Mouse (Mus musculus): Measurements from ENCODE around the gene Bicral. TPM values are rescaled to one million over a fixed set of nuclear protein-coding genes. Genes with fewer than 3 reads are reported as not detected.
A peak's percentile ranks its signal among the peaks of the same experiment; 100 is the strongest.

The Bicral gene
- 3.2 and 3.9 TPM in 2 replicates for polyA plus RNA-seq (2015; fragmentation: Nextera tagmentation; extraction: Ambion mirVana)

DNA sequence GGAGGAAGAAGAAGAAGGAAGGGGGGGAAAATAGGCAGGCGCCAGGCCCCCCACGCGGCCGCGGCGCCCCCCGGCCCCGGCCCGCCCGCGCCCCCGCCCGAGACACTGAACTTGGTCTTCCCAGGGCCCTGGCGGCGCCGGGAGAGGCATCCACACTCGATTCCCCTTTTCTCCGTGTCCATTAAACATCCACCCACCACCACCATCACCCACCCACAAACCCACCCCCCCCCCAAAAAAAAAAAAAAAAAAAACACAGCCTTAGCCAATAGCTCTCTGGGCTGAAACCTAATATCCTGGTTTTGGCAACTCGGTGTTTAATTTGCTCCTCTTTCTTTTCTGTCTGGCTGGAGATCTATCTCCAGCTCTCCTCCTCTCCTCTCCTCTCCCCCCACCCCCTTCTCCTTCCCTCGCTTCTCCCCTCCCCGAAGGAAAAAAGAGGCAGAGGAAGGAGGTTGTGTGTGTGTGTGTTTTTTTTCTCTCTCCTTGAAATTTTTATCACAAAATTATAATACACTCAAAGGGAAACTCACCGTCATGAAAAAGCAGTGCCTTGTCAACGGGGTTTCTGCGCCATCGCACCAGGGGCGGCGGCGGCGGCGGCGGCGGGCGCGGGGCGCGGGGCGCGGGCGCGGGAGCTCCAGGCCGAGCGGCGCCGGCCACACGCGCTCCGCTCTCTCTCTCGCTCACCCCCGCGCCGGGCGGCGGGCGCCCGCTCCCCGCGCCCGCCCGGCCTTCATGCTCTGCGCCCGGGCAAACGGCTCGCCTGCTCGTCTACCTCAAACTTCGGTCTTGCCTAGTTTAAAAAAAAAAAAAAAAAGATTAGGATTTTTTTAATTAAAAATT, at the start of gene Bicral:
TSS of gene Bicral (minus strand) at position 580 of the 846 bp plus-strand sequence.
- Histone ChIP-seq H3K27me3 (no peaks in the 10 kb centered on the region), H3K4me1 (replicated peaks) (peaks cover 30% of the 10 kb centered on the region), H3K36me3 (no peaks in the 10 kb centered on the region), H3K9me3 (replicated peaks) (no peaks in the 10 kb centered on the region), H3K4me3 (peak within 1 kb of the TSS; percentile 98), H3K9ac (peak within 1 kb of the TSS; percentile 100), H3K27ac (peak within 1 kb of the TSS; percentile 100), H3K4me2 (peak within 1 kb of the TSS; percentile 64)
- under 1% methylated on average over 45 of the region's 65 CpGs for WGBS
- peak; percentile 55 for ATAC-seq (replicated peaks; ENCODE audit: insufficient number of reproducible peaks, insufficient read depth, low FRiP score, low read depth)

DNA sequence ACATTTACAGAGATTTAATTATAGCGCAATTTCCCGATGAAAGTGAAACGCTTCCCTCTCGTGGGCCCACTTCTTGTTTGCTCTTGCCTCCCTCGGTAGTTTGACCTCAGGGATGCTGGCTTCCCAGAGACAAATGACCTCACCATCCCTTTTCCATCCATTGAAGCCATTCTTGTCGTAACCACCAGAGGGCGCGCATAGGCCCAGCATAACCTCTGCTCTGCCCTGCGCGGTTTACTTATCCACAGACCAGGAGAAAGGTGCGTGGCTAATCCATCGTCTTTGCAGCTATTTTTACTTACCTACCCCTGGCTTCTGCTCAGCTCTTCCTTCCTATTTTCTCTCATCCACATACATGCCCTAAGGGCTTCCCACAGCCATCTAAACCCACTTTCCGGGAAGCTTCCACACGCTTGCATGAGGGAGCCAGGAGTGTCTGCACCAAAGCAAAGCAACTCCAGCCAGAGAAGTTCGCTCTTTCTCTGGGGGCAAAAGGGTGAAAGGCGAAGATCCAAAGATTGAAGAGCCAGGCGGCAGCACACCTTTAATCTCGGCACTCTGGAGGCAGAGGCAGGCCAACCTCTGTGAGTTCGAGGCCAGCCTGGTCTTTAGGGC, 45.7 kb upstream of the Bicral start:
- H3K36me3 ChIP-seq = no peaks in the 10 kb centered on the region
- H3K9me3 ChIP-seq (replicated peaks) = no peaks in the 10 kb centered on the region
- WGBS = 23% methylated on average over 19 of the region's 19 CpGs
- no peak overlapping the region; the same call in 1 of the 2 replicates for H3K4me2 ChIP-seq
- no peak overlapping the region for H3K4me3 ChIP-seq
- H3K27me3 ChIP-seq = no peaks in the 10 kb centered on the region
- peak; percentile 69 for ATAC-seq (replicated peaks; ENCODE audit: insufficient number of reproducible peaks, insufficient read depth, low FRiP score, low read depth)
- no peak overlapping the region for H3K9ac ChIP-seq
- H3K27ac ChIP-seq = no peak overlapping the region
- H3K4me1 ChIP-seq (replicated peaks) = no peaks in the 10 kb centered on the region; the same call in 1 of the 2 replicates

DNA sequence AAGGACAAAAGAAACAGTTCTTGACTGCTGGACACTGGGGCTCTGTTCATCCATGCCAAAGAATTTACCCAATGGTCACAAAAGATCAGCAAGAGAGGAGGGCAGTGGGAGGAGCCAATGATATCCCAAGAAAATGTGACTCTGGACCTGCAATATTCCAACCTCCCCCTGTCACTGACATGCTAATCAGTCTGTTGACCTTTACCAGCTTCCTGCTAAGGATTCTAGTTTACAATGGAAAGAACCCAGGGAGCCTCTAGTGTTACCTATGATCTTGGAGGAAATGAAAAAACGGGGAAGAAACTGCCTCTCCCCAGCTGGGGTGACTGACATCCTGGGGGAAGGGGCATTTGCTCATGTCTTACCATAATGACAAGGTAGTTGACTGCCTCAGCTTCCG, 42.7 kb upstream of the Bicral start:
- H3K9ac ChIP-seq = no peak overlapping the region
- H3K4me3 ChIP-seq = no peak overlapping the region
- no peak overlapping the region for H3K27ac ChIP-seq
- WGBS = 59% methylated on average over 2 of the region's 2 CpGs
- H3K36me3 ChIP-seq = no peaks in the 10 kb centered on the region
- no peaks in the 10 kb centered on the region; the same call in 1 of the 2 replicates for H3K4me1 ChIP-seq (replicated peaks)
- H3K4me2 ChIP-seq = no peak overlapping the region
- H3K27me3 ChIP-seq = no peaks in the 10 kb centered on the region
- no peaks in the 10 kb centered on the region for H3K9me3 ChIP-seq (replicated peaks)
- no peak for ATAC-seq (replicated peaks; ENCODE audit: insufficient number of reproducible peaks, insufficient read depth, low FRiP score, low read depth)

DNA sequence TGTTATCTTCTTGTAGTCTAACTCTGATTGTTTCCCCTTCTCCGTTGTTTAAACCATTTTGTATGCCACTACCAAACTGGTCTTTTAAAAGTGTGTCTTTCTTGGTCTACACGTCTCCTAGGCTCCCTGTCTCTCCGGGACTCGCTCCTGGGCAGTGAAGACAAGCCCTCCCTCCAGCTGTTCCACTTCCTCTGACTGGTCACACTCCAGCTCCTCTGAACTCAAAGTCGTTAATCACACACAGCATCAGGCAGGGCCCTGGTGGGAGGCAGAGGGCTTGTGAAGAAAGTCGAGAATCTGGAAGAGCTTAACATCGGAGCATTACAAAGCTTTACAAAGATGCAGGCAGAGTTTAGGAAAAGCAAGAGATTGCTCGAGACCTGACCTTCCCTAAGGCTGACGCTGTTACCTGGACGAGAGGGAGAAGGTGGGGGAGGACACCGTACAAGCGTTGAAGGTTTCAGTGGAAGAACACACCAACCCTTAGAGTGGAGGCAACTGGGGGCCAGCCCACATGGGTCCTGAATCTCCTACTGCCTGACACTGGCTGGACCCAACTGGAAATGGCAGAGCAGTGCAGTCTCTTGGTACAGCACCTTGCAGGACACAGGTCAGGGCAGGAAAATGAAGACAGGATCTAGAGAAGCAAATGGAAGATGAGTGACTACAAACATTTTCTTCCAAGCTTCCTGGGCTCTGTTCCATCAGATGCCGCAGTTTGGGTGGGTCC, 39.1 kb upstream of the Bicral start:
- Histone ChIP-seq H3K27me3 (no peaks in the 10 kb centered on the region), H3K4me1 (replicated peaks) (peaks cover 13% of the 10 kb centered on the region), H3K9me3 (replicated peaks) (no peaks in the 10 kb centered on the region), H3K9ac (no peak overlapping the region), H3K4me2 (no peak overlapping the region), H3K36me3 (peaks cover 3% of the 10 kb centered on the region; the same call in 1 of the 2 replicates), H3K4me3 (no peak overlapping the region), H3K27ac (no peak overlapping the region)
- WGBS = 41% methylated on average over 13 of the region's 13 CpGs
- no peak for ATAC-seq (replicated peaks; ENCODE audit: insufficient number of reproducible peaks, insufficient read depth, low FRiP score, low read depth)

DNA sequence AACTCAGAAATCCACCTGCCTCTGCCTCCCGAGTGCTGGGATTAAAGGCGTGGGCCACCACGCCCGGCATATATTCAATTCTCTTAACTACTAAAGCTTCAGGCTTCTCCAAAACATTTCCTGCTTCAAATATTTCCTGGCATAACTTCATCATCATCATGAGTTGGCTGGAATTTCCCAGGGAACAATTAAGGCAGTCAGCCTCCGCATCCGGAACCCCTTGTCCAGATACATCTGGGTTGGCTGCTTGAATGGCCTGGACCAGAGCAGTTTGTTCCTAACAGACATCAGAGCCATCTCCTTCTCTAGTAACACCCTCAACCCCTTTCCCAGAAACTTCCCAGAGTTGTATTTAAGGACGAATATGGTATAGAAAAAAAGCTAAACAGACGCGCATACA, 37.1 kb upstream of the Bicral start:
- WGBS = 86% methylated on average over 9 of the region's 9 CpGs
- Histone ChIP-seq H3K4me2 (no peak overlapping the region), H3K9ac (no peak overlapping the region), H3K36me3 (peaks cover 3% of the 10 kb centered on the region; the same call in 1 of the 2 replicates), H3K4me1 (replicated peaks) (peaks cover 26% of the 10 kb centered on the region), H3K9me3 (replicated peaks) (no peaks in the 10 kb centered on the region), H3K27me3 (no peaks in the 10 kb centered on the region), H3K27ac (no peak overlapping the region), H3K4me3 (no peak overlapping the region)
- ATAC-seq (replicated peaks; ENCODE audit: insufficient number of reproducible peaks, insufficient read depth, low FRiP score, low read depth) = no peak

DNA sequence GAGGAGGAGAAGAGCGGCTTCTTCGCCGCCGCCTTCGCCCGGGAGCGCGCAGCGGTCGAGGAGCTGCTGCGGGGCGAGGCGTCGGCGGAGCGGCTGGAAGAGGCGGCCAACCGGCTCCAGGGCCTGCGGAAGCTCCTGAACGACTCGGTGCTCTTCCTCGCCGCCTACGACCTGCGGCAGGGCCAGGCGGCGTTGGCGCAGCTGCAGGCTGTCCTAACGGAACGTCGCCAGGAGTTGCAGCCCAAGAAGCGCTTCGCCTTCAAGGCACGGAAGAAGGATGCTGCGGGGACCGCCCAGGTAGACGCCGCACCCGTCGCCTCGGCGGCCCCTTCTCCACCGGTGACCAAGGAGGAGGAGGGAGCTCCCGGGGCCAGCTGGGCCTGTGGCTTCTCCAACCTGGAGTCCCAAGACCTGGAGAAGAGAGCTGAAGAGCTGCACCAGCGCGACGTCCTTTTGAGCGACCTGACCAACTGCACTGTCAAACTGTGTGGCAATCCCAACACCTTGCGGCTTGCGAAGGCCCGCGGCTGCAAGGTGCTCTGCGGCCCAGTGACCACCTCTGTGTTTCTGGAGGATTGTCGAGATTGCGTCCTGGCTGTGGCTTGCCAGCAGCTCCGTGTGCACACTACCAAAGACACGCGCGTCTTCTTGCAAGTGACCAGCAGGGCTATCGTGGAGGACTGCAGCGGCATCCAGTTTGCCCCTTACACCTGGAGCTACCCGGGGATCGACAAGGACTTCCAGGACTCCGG, 32.7 kb upstream of the Bicral start:
- Histone ChIP-seq H3K27me3 (no peaks in the 10 kb centered on the region), H3K4me1 (replicated peaks) (peaks cover 35% of the 10 kb centered on the region), H3K4me3 (peak overlapping the region; percentile 62), H3K36me3 (peaks cover 3% of the 10 kb centered on the region; the same call in 1 of the 2 replicates), H3K4me2 (peak overlapping the region; percentile 86), H3K27ac (peak overlapping the region; percentile 82), H3K9ac (peak overlapping the region; percentile 70), H3K9me3 (replicated peaks) (no peaks in the 10 kb centered on the region)
- WGBS = under 1% methylated on average over 64 of the region's 64 CpGs
- ATAC-seq (replicated peaks; ENCODE audit: insufficient number of reproducible peaks, insufficient read depth, low FRiP score, low read depth) = peak; percentile 10

DNA sequence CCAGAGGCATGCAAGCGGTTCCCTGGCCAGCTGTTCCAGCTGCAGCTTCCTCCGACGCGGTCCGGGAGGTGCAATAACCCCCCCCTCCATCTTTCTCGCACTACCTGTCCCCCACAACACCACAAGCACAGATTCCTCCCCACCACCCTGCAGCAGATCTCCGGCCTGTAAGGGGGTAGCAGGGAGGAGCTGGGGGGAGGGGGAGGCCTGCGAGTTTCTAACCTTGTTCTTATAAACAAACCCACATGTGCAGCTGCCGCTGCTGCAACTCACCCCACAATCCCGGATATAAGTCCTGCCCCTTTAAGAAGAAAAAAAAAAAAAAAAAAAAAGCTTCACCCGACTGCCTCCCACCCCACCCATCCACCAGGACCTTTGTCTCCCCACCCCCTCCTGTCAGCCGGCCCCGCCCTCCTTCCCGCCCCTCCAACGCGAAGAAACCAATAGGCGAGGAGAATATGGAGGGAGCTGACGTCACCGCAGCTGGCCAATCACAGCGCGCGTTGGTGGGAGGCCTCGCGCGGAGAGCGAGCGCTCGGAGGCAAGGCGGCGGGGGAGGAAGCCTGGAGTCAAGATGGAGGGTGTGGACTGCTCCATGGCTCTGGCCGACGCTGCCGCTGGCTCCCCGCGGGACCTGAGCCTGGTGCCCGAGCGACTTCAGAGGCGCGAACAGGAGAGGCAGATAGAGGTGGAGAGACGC, 32.0 kb upstream of the Bicral start, which contains the start of gene Tbcc:
TSS of gene Tbcc (plus strand) at position 569 of the 700 bp plus-strand sequence.
- Histone ChIP-seq H3K4me3 (peak within 1 kb of the TSS; percentile 62), H3K27me3 (no peaks in the 10 kb centered on the region), H3K9ac (peak within 1 kb of the TSS; percentile 79), H3K27ac (peak within 1 kb of the TSS; percentile 95), H3K9me3 (replicated peaks) (no peaks in the 10 kb centered on the region), H3K4me2 (peak within 1 kb of the TSS; percentile 92), H3K4me1 (replicated peaks) (peaks cover 41% of the 10 kb centered on the region), H3K36me3 (peaks cover 3% of the 10 kb centered on the region; the same call in 1 of the 2 replicates)
- 0% methylated on average over 39 of the region's 40 CpGs for WGBS
- peak; percentile 92 for ATAC-seq (replicated peaks; ENCODE audit: insufficient number of reproducible peaks, insufficient read depth, low FRiP score, low read depth)

DNA sequence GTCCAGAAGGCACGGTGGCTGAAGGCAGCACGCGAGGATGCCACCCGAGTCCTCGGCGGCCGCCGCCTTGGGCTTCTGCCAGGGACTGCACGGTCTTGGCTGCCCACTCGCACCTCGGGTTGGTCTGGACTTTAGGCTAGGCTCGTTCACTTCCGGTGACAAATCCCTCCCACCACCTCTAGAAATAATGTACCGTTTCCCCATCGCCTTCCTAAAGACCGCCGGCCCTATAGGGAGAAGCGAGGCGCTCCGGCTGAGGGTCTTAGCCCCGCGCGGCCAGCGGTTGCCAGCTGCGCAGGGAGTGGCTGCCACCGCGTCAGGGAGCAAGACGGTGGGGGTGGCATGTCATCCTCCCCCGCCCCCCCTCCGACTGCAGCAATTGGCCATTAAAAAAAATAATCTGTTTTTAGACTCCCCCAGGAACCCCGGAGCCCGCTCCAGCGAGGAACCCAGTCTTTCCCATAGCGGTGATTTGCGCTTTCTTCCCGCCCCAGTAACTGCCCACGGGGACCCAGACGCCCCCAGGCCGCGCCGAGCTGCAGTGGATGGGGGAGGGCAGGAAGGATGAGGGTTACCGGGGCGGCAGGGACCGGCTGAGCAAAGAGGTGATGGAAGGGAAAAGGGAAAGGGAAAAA, 31.3 kb upstream of the Bicral start:
- Histone ChIP-seq H3K9me3 (replicated peaks) (no peaks in the 10 kb centered on the region), H3K36me3 (peaks cover 3% of the 10 kb centered on the region; the same call in 1 of the 2 replicates), H3K27me3 (no peaks in the 10 kb centered on the region), H3K4me1 (replicated peaks) (peaks cover 41% of the 10 kb centered on the region), H3K4me2 (peak overlapping the region; percentile 92), H3K4me3 (peak overlapping the region; percentile 62), H3K27ac (peak overlapping the region; percentile 95), H3K9ac (peak overlapping the region; percentile 79)
- peak; percentile 29 for ATAC-seq (replicated peaks; ENCODE audit: insufficient number of reproducible peaks, insufficient read depth, low FRiP score, low read depth)
- WGBS = under 1% methylated on average over 44 of the region's 44 CpGs

DNA sequence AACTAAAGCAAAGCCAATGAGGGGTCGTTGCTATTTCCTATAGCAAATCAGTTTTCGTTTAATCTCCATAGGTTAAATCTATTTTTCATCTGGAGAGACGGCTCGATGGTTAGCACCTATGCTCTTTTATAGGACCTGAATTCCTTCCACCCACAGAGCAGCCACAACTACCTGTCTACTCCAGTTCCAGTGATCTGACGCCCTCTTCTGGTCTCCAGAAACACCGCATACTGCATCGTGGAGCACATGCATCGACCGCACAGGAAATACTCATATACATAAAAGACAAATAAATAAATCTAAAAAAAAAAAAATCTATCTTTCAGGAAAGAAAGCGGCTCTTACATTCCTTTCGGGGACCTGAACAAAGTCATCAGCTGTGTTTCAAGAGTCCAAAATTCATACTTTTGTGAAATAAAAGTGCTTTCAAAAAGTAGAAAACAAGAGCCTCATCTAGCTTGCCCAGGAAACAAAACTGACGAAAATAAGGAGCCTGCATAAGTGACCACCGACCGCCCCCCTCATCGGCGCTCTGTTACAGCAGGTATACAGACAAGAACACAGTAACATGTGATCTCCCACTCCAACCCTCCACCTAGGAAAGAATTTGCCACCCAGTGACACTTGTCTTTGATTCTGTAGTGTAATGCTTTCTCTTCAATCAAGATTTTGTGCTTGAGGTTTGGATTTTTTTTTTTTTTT, 30.4 kb upstream of the Bicral start:
- H3K27me3 ChIP-seq = no peaks in the 10 kb centered on the region
- no peak for ATAC-seq (replicated peaks; ENCODE audit: insufficient number of reproducible peaks, insufficient read depth, low FRiP score, low read depth)
- H3K36me3 ChIP-seq = no peaks in the 10 kb centered on the region
- WGBS = 32% methylated on average over 16 of the region's 16 CpGs
- peak overlapping the region; percentile 62 for H3K4me3 ChIP-seq
- H3K9me3 ChIP-seq (replicated peaks) = no peaks in the 10 kb centered on the region
- peak overlapping the region; percentile 95 for H3K27ac ChIP-seq
- H3K9ac ChIP-seq = peak overlapping the region; percentile 79
- peaks cover 39% of the 10 kb centered on the region for H3K4me1 ChIP-seq (replicated peaks)
- peak overlapping the region; percentile 92 for H3K4me2 ChIP-seq

Data from heart, embryonic 15.5 days (tissue).